Mouse (Mus musculus) ES-E14 (cell line): Measurements from ENCODE around the gene AL731706.2.

Experiments
- CHD2 ChIP-seq: IDR thresholded peaks from 2 replicates; pipeline ENCODE4 v1.6.1; 2014; ENCODE audit warnings: mild to moderate bottlenecking, low read depth, low read length, inconsistent platforms
- HCFC1 ChIP-seq: IDR thresholded peaks from 2 replicates; pipeline ENCODE4 v1.6.1; 2012; ENCODE audit warnings: low read length, inconsistent platforms, borderline replicate concordance; ENCODE audit not compliant: insufficient read depth
- ZC3H11A ChIP-seq: IDR thresholded peaks from 2 replicates; pipeline ENCODE4 v1.6.1; 2012; ENCODE audit warnings: low read depth, mild to moderate bottlenecking, inconsistent platforms, low read length, borderline replicate concordance
- ZNF384 ChIP-seq: IDR thresholded peaks from 2 replicates; pipeline ENCODE4 v1.6.1; 2012; ENCODE audit warnings: low read depth, low read length, inconsistent platforms

- no peak for TF ChIP-seq ZC3H11A
- TF ChIP-seq HCFC1 = no peak
- TF ChIP-seq ZNF384 = no peak
- no peak for TF ChIP-seq CHD2
Measured at GRCm38 (mm10) chr2:136854543-136855388, 30.7 kb downstream of the AL731706.2 start.
